Mouse (Mus musculus) forebrain, postnatal 0 days (tissue): ENCODE data around the gene Lifr. TPM values are rescaled to one million over a fixed set of nuclear protein-coding genes. Genes with fewer than 3 reads are reported as not detected.

Experiments used
- ATAC-seq: fragments of 200-750 bp; cut with Nextera tagmentation; 2 replicates; pipeline ENCODE4 v1.8.0; 2017; ENCODE audit warnings: mild to moderate bottlenecking, moderate library complexity
- DNase-seq: peaks from one replicate; pipeline ENCODE4 v3.0.0-alpha.2; 2015
- H3K27ac ChIP-seq: fragments of 300-500 bp; sonication (generic); 2 replicates; pipeline ENCODE4 v1.5.1; 2014; ENCODE audit warnings: low read depth, mild to moderate bottlenecking, antibody characterized with exemption, low read length, moderate library complexity, mixed read lengths
- H3K27me3 ChIP-seq: fragments of 300-500 bp; sonication (generic); 2 replicates; pipeline ENCODE4 v1.6.1; 2014; ENCODE audit warnings: mild to moderate bottlenecking, low read length, mixed read lengths; ENCODE audit not compliant: insufficient read depth
- H3K36me3 ChIP-seq: fragments of 300-500 bp; sonication (generic); 2 replicates; pipeline ENCODE4 v1.6.1; 2014; ENCODE audit warnings: mild to moderate bottlenecking, moderate library complexity; ENCODE audit not compliant: insufficient read depth
- H3K4me1 ChIP-seq: fragments of 300-500 bp; sonication (generic); 2 replicates; pipeline ENCODE4 v1.6.1; 2014; ENCODE audit warnings: antibody characterized with exemption; ENCODE audit not compliant: insufficient read depth
- H3K4me2 ChIP-seq: fragments of 300-500 bp; sonication (generic); 2 replicates; pipeline ENCODE4 v1.6.1; 2014; ENCODE audit warnings: low read depth, mild to moderate bottlenecking, moderate library complexity
- H3K4me3 ChIP-seq: fragments of 300-500 bp; sonication (generic); 2 replicates; pipeline ENCODE4 v1.5.1; 2014; ENCODE audit warnings: low read depth, low read length, mixed read lengths
- H3K9ac ChIP-seq: fragments of 300-500 bp; sonication (generic); 2 replicates; pipeline ENCODE4 v1.6.1; 2014; ENCODE audit warnings: mild to moderate bottlenecking
- H3K9me3 ChIP-seq: fragments of 300-500 bp; sonication (generic); 2 replicates; pipeline ENCODE4 v1.6.1; 2016; ENCODE audit warnings: low read length
- CTCF ChIP-seq: sonication (generic); IDR thresholded peaks from 2 replicates; pipeline ENCODE4 v1.5.1; 2016; ENCODE audit warnings: antibody characterized with exemption, control low read depth, low read depth
- WGBS: fragments of 180-500 bp; shearing (Covaris S2); extraction: QIAGEN DNeasy Blood & Tissue Kit; methylation state at CpG from one replicate; pipeline ENCODE4 v1.1.7; 2014; 5-methylcytosine and 5-hydroxymethylcytosine counted together
- polyA plus RNA-seq: library from polyadenylated mRNA; unstranded; fragments of >200 nt; fragmentation: Nextera tagmentation; extraction: Ambion mirVana; gene quantifications from 2 replicates; pipeline ENCODE4 v1.2.1, GENCODE M21; 2015
- total RNA-seq: library from RNA; depleted of rRNA; stranded (reverse); fragments of >200 nt; gene quantifications from 2 replicates; pipeline ENCODE4 v1.2.3, GENCODE M21; 2014

The Lifr gene
- total and polyA plus RNA-seq, 2 experiments from 2014 or later: 6.8 to 26.1 TPM

GRCm38 (mm10) chr15:7116216-7116615 lies 25.8 kb downstream of the Lifr start:
- 64% methylated on average over 1 of the region's 1 CpGs for WGBS
- no peak for ATAC-seq
- H3K36me3 ChIP-seq: no peaks in the 10 kb centered on the region
- H3K4me2 ChIP-seq: no peak overlapping the region
- no peaks in the 10 kb centered on the region for H3K9me3 ChIP-seq
- no peak overlapping the region for H3K27ac ChIP-seq
- no peak overlapping the region for H3K4me3 ChIP-seq
- TF ChIP-seq CTCF: no peak
- no peak overlapping the region for H3K9ac ChIP-seq
- peaks cover 3% of the 10 kb centered on the region; the same call in 1 of the 2 replicates for H3K4me1 ChIP-seq
- DNase-seq: no peak
- no peaks in the 10 kb centered on the region for H3K27me3 ChIP-seq

GRCm38 (mm10) chr15:7116699-7117098 lies 26.3 kb downstream of the Lifr start:
- H3K27me3 ChIP-seq: no peaks in the 10 kb centered on the region
- no peak for TF ChIP-seq CTCF
- no peak overlapping the region for H3K9ac ChIP-seq
- no peak overlapping the region for H3K27ac ChIP-seq
- WGBS: 74% methylated on average over 3 of the region's 3 CpGs
- peaks cover 3% of the 10 kb centered on the region; the same call in 1 of the 2 replicates for H3K4me1 ChIP-seq
- no peaks in the 10 kb centered on the region for H3K9me3 ChIP-seq
- no peak for DNase-seq
- H3K4me2 ChIP-seq: no peak overlapping the region
- no peak overlapping the region for H3K4me3 ChIP-seq
- ATAC-seq: no peak
- H3K36me3 ChIP-seq: no peaks in the 10 kb centered on the region

GRCm38 (mm10) chr15:7117944-7118343 lies 27.5 kb downstream of the Lifr start:
- no peak for TF ChIP-seq CTCF

GRCm38 (mm10) chr15:7118849-7119248 lies 28.4 kb downstream of the Lifr start:
- ATAC-seq (peak; percentile 90), DNase-seq (peak; percentile 72)
- no peak overlapping the region for H3K27ac ChIP-seq
- H3K36me3 ChIP-seq: no peaks in the 10 kb centered on the region
- peaks cover 3% of the 10 kb centered on the region; the same call in 1 of the 2 replicates for H3K4me1 ChIP-seq
- no peaks in the 10 kb centered on the region for H3K27me3 ChIP-seq
- no peak overlapping the region for H3K4me2 ChIP-seq
- no peak overlapping the region for H3K4me3 ChIP-seq
- H3K9ac ChIP-seq: no peak overlapping the region
- WGBS: 24% methylated on average over 5 of the region's 5 CpGs
- no peak for TF ChIP-seq CTCF
- H3K9me3 ChIP-seq: no peaks in the 10 kb centered on the region

More at GRCm38 (mm10) chr15:7117944-7118343, 27.5 kb downstream of the Lifr start:
- no peaks in the 10 kb centered on the region for H3K27me3 ChIP-seq
- WGBS: 64% methylated on average over 6 of the region's 6 CpGs
- H3K36me3 ChIP-seq: no peaks in the 10 kb centered on the region
- no peak overlapping the region for H3K4me2 ChIP-seq
- no peaks in the 10 kb centered on the region for H3K9me3 ChIP-seq
- H3K27ac ChIP-seq: no peak overlapping the region
- no peak overlapping the region for H3K4me3 ChIP-seq
- peaks cover 3% of the 10 kb centered on the region; the same call in 1 of the 2 replicates for H3K4me1 ChIP-seq
- no peak overlapping the region for H3K9ac ChIP-seq
- DNase-seq (no peak), ATAC-seq (no peak)

GRCm38 (mm10) chr15:7119930-7120512 lies 29.6 kb downstream of the Lifr start:
- H3K36me3 ChIP-seq: no peaks in the 10 kb centered on the region
- ATAC-seq (no peak), DNase-seq (no peak)
- no peak overlapping the region for H3K27ac ChIP-seq
- no peak for TF ChIP-seq CTCF
- H3K4me1 ChIP-seq: peaks cover 3% of the 10 kb centered on the region; the same call in 1 of the 2 replicates
- H3K9me3 ChIP-seq: no peaks in the 10 kb centered on the region
- no peak overlapping the region for H3K9ac ChIP-seq
- H3K4me2 ChIP-seq: no peak overlapping the region
- H3K27me3 ChIP-seq: no peaks in the 10 kb centered on the region
- H3K4me3 ChIP-seq: no peak overlapping the region
- 64% methylated on average over 8 of the region's 8 CpGs for WGBS

- Histone ChIP-seq H3K4me3 (no peak overlapping the region), H3K27me3 (no peaks in the 10 kb centered on the region), H3K27ac (no peak overlapping the region), H3K9ac (no peak overlapping the region), H3K4me2 (no peak overlapping the region), H3K9me3 (no peaks in the 10 kb centered on the region), H3K36me3 (no peaks in the 10 kb centered on the region), H3K4me1 (peaks cover 4% of the 10 kb centered on the region; the same call in 1 of the 2 replicates)
- WGBS: 60% methylated on average over 5 of the region's 5 CpGs
- TF ChIP-seq CTCF: no peak
- no peak for DNase-seq
- ATAC-seq: no peak
Measured at GRCm38 (mm10) chr15:7123781-7124450, 33.5 kb downstream of the Lifr start.

GRCm38 (mm10) chr15:7126171-7126570 lies 35.8 kb downstream of the Lifr start:
- H3K9ac ChIP-seq: no peak overlapping the region
- no peaks in the 10 kb centered on the region for H3K27me3 ChIP-seq
- no peak overlapping the region for H3K4me2 ChIP-seq
- H3K4me1 ChIP-seq: 0 out of 2 replicates have a peak, but pooled peaks cover 4% of the 10 kb centered on the region
- 0 out of 2 replicates have a peak, but pooled peaks have one; percentile 5 for ATAC-seq
- no peaks in the 10 kb centered on the region for H3K9me3 ChIP-seq
- DNase-seq: no peak
- no peaks in the 10 kb centered on the region for H3K36me3 ChIP-seq
- no peak overlapping the region for H3K4me3 ChIP-seq
- H3K27ac ChIP-seq: no peak overlapping the region
- no peak for TF ChIP-seq CTCF
- WGBS: 15% methylated on average over 1 of the region's 1 CpGs
